Mouse (Mus musculus) stomach, postnatal 0 days (tissue): Measurements from ENCODE around the gene Sirt4. TPM values are rescaled to one million over a fixed set of nuclear protein-coding genes. Genes with fewer than 3 reads are reported as not detected.

Source experiments
- ATAC-seq: fragments of 200-750 bp; cut with Nextera tagmentation; 2 replicates; pipeline ENCODE4 v1.8.0; 2017; ENCODE audit not compliant: low FRiP score, low TSS enrichment
- DNase-seq: peaks from one replicate; pipeline ENCODE4 v3.0.0-alpha.2; 2016; ENCODE audit warnings: low spot score
- H3K27ac ChIP-seq: fragments of 300-500 bp; sonication (generic); replicated peaks from 2 replicates; pipeline ENCODE4 v1.5.1; 2014; ENCODE audit warnings: mild to moderate bottlenecking, control low read depth
- H3K27me3 ChIP-seq: fragments of 300-500 bp; sonication (generic); 2 replicates; pipeline ENCODE4 v1.6.1; 2014; ENCODE audit warnings: low read length; ENCODE audit not compliant: control insufficient read depth, insufficient read depth
- H3K36me3 ChIP-seq: fragments of 300-500 bp; sonication (generic); 2 replicates; pipeline ENCODE4 v1.6.1; 2014; ENCODE audit warnings: low read length, mixed read lengths; ENCODE audit not compliant: control insufficient read depth, insufficient read depth
- H3K4me1 ChIP-seq: fragments of 300-500 bp; sonication (generic); replicated peaks from 2 replicates; pipeline ENCODE4 v1.6.1; 2014; ENCODE audit warnings: antibody characterized with exemption; ENCODE audit not compliant: control insufficient read depth, insufficient read depth
- H3K4me2 ChIP-seq: fragments of 300-500 bp; sonication (generic); replicated peaks from 2 replicates; pipeline ENCODE4 v1.6.1; 2014; ENCODE audit warnings: low read depth, mild to moderate bottlenecking, control low read depth, moderate library complexity
- H3K4me3 ChIP-seq: fragments of 300-500 bp; sonication (generic); 2 replicates; pipeline ENCODE4 v1.5.1; 2014; ENCODE audit warnings: low read depth, low read length, control low read depth
- H3K9ac ChIP-seq: fragments of 300-500 bp; sonication (generic); 2 replicates; pipeline ENCODE4 v1.6.1; 2014; ENCODE audit warnings: mild to moderate bottlenecking, low read length, control low read depth, mixed read lengths
- H3K9me3 ChIP-seq: fragments of 300-500 bp; sonication (generic); 2 replicates; pipeline ENCODE4 v1.6.1; 2016; ENCODE audit warnings: low read length; ENCODE audit not compliant: control insufficient read depth
- CTCF ChIP-seq: IDR thresholded peaks from 2 replicates; pipeline ENCODE4 v1.5.1; 2016; ENCODE audit warnings: antibody characterized with exemption, low read depth, mild to moderate bottlenecking, moderate library complexity
- EP300 ChIP-seq: optimal IDR thresholded peaks from 2 replicates; pipeline ENCODE3; 2016; ENCODE audit warnings: antibody characterized with exemption
- WGBS: fragments of 180-500 bp; shearing (Covaris S2); extraction: QIAGEN DNeasy Blood & Tissue Kit; methylation state at CpG from one replicate; pipeline ENCODE4 v1.1.7; 2014; 5-methylcytosine and 5-hydroxymethylcytosine counted together
- polyA plus RNA-seq: library from polyadenylated mRNA; unstranded; fragments of >200 nt; fragmentation: Nextera tagmentation; extraction: Ambion mirVana; gene quantifications from 2 replicates; pipeline ENCODE4 v1.2.1, GENCODE M21; 2015

Sirt4 gene
- polyA plus RNA-seq, 1 experiment from 2014 or later = 11.5 TPM

DNA sequence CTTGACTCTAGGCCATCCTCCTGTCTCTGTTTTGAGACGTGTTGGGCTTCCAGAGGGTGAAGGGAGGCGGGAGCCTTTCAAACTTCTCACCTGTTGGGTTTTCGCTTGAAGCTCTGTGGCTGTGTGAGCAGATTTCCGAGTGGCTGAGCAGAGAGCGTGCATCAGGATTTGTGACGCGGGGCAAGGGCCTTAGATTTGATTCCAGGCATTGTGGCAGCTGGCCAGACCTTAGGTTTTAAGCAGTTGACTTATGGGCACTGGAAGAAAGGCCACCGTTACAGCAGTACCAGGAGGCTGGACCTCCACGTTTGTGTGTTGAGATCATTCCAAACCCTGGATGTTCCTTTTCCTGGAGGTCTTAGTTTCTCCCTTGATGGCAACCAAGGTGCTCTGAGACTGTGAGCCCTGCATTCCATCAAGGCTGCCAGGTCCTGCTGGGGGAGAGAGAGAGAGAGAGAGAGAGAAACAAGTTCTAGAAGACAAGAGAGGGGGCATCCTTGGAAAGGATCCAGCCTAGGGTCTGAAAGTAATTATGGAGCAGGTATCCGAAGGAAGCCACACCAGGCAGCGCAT, 50.2 kb downstream of the Sirt4 start:
- peaks cover 6% of the 10 kb centered on the region; the same call in 1 of the 2 replicates for H3K4me1 ChIP-seq
- TF ChIP-seq EP300 = no peak
- no peak for TF ChIP-seq CTCF
- no peaks in the 10 kb centered on the region for H3K27me3 ChIP-seq
- 64% methylated on average over 11 of the region's 11 CpGs for WGBS
- no peaks in the 10 kb centered on the region for H3K36me3 ChIP-seq
- no peak overlapping the region for H3K9ac ChIP-seq
- DNase-seq (no peak), ATAC-seq (no peak)
- H3K9me3 ChIP-seq = no peaks in the 10 kb centered on the region
- H3K27ac ChIP-seq = no peak overlapping the region
- H3K4me2 ChIP-seq = no peak overlapping the region
- no peak overlapping the region for H3K4me3 ChIP-seq

DNA sequence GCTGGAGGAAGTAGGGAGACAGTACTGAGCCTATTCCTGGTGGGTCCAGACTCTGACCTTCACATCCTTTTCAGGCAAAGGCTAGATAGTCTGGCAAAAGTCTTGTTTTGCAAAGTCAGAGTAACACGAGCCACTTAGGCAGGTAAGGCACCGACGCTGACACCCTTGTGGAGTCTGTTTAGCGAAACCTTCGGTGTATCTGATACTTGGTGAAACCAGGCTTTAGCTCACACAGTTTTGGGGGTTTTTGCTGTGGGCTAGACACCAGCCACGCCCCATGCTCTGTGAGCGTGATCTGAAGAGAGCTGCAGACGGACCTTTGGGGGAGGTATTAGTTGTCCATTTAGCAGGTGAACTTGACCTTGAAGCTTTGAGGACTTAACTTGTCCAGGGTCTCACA, 51.3 kb downstream of the Sirt4 start:
- DNase-seq (no peak), ATAC-seq (no peak)
- no peak for TF ChIP-seq EP300
- TF ChIP-seq CTCF = no peak
- no peak overlapping the region for H3K27ac ChIP-seq
- H3K4me1 ChIP-seq = peaks cover 6% of the 10 kb centered on the region; the same call in 1 of the 2 replicates
- H3K9ac ChIP-seq = no peak overlapping the region
- no peak overlapping the region for H3K4me2 ChIP-seq
- H3K9me3 ChIP-seq = no peaks in the 10 kb centered on the region
- H3K36me3 ChIP-seq = no peaks in the 10 kb centered on the region
- H3K4me3 ChIP-seq = no peak overlapping the region
- H3K27me3 ChIP-seq = no peaks in the 10 kb centered on the region
- WGBS = 78% methylated on average over 8 of the region's 8 CpGs

DNA sequence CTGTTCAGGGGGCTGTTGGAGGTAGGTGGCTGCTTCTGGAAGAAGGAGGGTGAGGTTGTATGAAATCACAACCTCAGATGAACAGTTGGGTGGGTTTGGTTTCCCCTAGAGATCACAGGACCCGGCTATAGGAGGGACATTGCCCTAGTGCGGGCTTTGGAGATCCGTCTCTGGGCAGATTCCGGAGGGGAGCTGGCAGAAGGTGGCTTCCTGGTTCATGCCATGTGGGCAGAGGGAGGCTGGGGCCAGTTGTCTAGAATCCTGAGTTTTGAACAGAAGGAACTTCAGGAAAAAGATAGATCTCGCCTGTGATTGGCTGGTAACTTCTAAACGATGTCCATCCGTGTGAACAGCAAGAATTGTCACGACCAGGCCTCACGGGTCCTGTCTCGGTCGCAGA, 52.1 kb downstream of the Sirt4 start:
- H3K9me3 ChIP-seq = no peaks in the 10 kb centered on the region
- WGBS = 68% methylated on average over 11 of the region's 11 CpGs
- no peaks in the 10 kb centered on the region for H3K27me3 ChIP-seq
- H3K27ac ChIP-seq = no peak overlapping the region
- no peak overlapping the region for H3K4me3 ChIP-seq
- peaks cover 6% of the 10 kb centered on the region; the same call in 1 of the 2 replicates for H3K4me1 ChIP-seq
- no peak overlapping the region for H3K9ac ChIP-seq
- DNase-seq = no peak
- no peak overlapping the region for H3K4me2 ChIP-seq
- TF ChIP-seq EP300 = no peak
- no peak for TF ChIP-seq CTCF
- H3K36me3 ChIP-seq = no peaks in the 10 kb centered on the region
- ATAC-seq = no peak

DNA sequence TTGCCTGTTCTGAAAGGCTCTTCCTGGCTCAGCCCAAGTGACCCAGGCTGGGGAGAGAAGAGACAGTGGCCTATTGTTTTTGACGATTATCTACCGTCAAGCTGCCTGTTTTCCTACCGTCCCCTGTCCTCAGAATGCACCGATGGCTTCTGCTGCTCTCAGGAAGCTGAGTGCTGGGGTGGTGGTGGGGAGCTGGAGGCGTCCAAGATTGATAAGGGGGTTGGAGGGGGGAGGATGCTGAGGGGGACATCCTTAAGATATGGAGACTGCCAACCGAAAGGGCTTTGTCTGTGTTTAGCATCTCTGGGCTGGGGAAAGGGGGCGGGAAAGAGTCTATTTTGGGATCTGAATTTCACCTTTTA, 52.6 kb downstream of the Sirt4 start:
- Histone ChIP-seq H3K27ac (no peak overlapping the region), H3K36me3 (no peaks in the 10 kb centered on the region), H3K4me2 (no peak overlapping the region), H3K27me3 (no peaks in the 10 kb centered on the region), H3K4me3 (no peak overlapping the region), H3K9ac (no peak overlapping the region), H3K4me1 (peaks cover 5% of the 10 kb centered on the region; the same call in 1 of the 2 replicates), H3K9me3 (no peaks in the 10 kb centered on the region)
- WGBS = 40% methylated on average over 7 of the region's 7 CpGs
- ATAC-seq (no peak), DNase-seq (no peak)
- TF ChIP-seq EP300 = no peak
- TF ChIP-seq CTCF = no peak

DNA sequence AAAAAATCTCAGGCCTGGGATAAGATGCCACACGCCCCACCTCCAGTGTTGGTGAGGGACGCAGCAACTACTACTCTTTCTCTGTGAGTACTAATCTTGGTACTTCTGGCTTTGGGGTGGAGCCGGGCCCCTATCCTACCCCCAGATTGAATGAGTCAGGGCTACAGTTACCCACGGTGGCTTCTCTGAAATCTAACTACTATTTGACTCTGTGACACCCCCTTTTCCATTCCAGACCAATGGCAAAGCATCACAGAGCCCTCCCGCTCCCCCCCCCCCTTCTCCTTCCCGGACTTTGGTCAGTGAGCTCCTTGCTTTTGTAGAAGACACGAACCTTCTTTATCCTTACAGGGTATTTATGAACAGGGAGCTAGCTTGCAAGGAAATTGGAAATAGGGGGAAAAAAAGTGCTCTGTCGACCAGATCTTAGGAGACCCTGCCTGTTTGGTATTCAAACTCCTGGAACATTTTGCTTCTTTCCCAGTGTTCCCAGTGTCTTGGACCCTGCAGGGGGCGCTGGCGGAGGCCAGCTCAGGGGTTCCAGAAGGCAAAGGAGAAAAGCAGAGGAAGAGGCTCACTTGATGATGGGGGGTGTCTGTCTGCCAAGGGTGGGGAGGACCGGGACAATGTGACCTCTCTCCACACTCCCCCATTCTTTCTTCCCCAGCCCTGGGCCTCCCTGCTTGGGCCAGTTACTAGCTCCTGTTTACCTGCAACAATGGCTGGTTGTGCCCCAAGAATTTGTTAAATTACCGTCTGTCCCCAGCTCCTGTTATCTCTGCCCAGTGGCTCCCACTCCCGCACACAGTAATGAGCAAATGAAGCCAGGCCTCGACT, 53.2 kb downstream of the Sirt4 start:
- Histone ChIP-seq H3K4me1 (peaks cover 3% of the 10 kb centered on the region; the same call in 1 of the 2 replicates), H3K36me3 (no peaks in the 10 kb centered on the region), H3K9ac (peak overlapping the region; percentile 82; the same call in 1 of the 2 replicates), H3K9me3 (no peaks in the 10 kb centered on the region), H3K27me3 (no peaks in the 10 kb centered on the region), H3K4me3 (peak overlapping the region; percentile 75), H3K4me2 (peak overlapping the region; percentile 98), H3K27ac (no peak overlapping the region)
- ATAC-seq (no peak), DNase-seq (no peak)
- WGBS = 20% methylated on average over 14 of the region's 14 CpGs
- peak; percentile 67 for TF ChIP-seq CTCF
- TF ChIP-seq EP300 = no peak
